25 mouse cellular contexts compared by ENCODE assay signal in genomic region chr7:112812037-112812775, GRCm38 (mm10).
DNase-seq lines count a peak whose midpoint lies in the region; ATAC-seq and TF ChIP-seq lines count a peak whose summit lies in the region.
"Had no signal": no experiment of that assay in that cellular context is flagged by ENCODE, and none has a peak within 500 bp of the region (broad histone marks: within the 10 kb centered on the region; RNA-seq: fewer than 3 reads in every experiment).

No protein-coding gene starts in this region.

- H3K36me3 ChIP-seq in kidney, adult 2 months (ENCODE audit: control insufficient read depth, insufficient read depth, low read length): no peaks in the 10 kb centered on the region
- no peaks in the 10 kb centered on the region for H3K36me3 ChIP-seq in neural tube, embryonic 12.5 days
- H3K36me3 ChIP-seq: liver, embryonic 13.5 days had no signal

- WGBS in kidney, adult 2 months: 64% methylated on average over 10 of the region's 10 CpGs
- WGBS in neural tube, embryonic 12.5 days: 67% methylated on average over 10 of the region's 10 CpGs

- H3K4me1 ChIP-seq in kidney, adult 2 months (ENCODE audit: control insufficient read depth, insufficient read depth, low read length): peaks cover 23% of the 10 kb centered on the region
- peaks cover 20% of the 10 kb centered on the region for H3K4me1 ChIP-seq in neural tube, embryonic 12.5 days
- peaks cover 12% of the 10 kb centered on the region for H3K4me1 ChIP-seq in embryonic fibroblast, embryonic 13.5 days (ENCODE audit: control insufficient read depth, insufficient read depth, low read length)
- H3K4me1 ChIP-seq: liver, embryonic 13.5 days; megakaryocyte, embryonic 14.5 days had no signal

- no peak for TF ChIP-seq CTCF in kidney, adult 2 months (conservative IDR thresholded peaks at IDR 0.05; ENCODE audit: insufficient read depth, insufficient read length, low read depth, low read length)
- TF ChIP-seq CTCF in embryonic fibroblast, embryonic 13.5 days (IDR thresholded peaks at IDR 0.05; ENCODE audit: borderline replicate concordance, insufficient read depth, low read length): no peak

- no peak overlapping the region for H3K27ac ChIP-seq in kidney, adult 2 months (ENCODE audit: insufficient read depth, low read depth, low read length)
- no peak overlapping the region for H3K27ac ChIP-seq in neural tube, embryonic 12.5 days
- 0 out of 2 replicates have a peak overlapping the region, but pooled peaks have one; percentile 81 for H3K27ac ChIP-seq in embryonic fibroblast, embryonic 13.5 days (ENCODE audit: insufficient read depth, low read length)
- H3K27ac ChIP-seq: heart, adult 2 months; heart, embryonic 13.5 days; layer of hippocampus, adult 2 months; liver, embryonic 13.5 days; stomach, postnatal 0 days had no signal

- TF ChIP-seq POLR2A in kidney, adult 2 months (IDR thresholded peaks at IDR 0.05; ENCODE audit: low read depth, low read length): no peak
- no peak for TF ChIP-seq POLR2A in embryonic fibroblast, embryonic 13.5 days (IDR thresholded peaks at IDR 0.05; ENCODE audit: low read depth, low read length)

- no peaks in the 10 kb centered on the region for H3K9me3 ChIP-seq in neural tube, embryonic 12.5 days
- H3K9me3 ChIP-seq: heart, embryonic 13.5 days; liver, embryonic 13.5 days; megakaryocyte, embryonic 14.5 days had no signal

- no peak overlapping the region for H3K9ac ChIP-seq in neural tube, embryonic 12.5 days
- H3K9ac ChIP-seq: forebrain, postnatal 0 days; heart, embryonic 13.5 days; liver, embryonic 13.5 days had no signal

- no peak overlapping the region for H3K4me2 ChIP-seq in neural tube, embryonic 12.5 days (replicated peaks)
- H3K4me2 ChIP-seq: heart, embryonic 13.5 days; liver, embryonic 13.5 days had no signal

- intact Hi-C loops in heart, postnatal 10 days (cut with DNase I): no loop called here

- peak; percentile 68 for DNase-seq in kidney, adult 2 months
- no peak for DNase-seq in kidney, postnatal 14 days
- DNase-seq in neural tube, embryonic 10.5 days (ENCODE audit: extremely low spot score, low spot score): no peak
- no peak for DNase-seq in lung, postnatal 25 days (ENCODE audit: low spot score)
- no peak for DNase-seq in heart, postnatal 10 days
- DNase-seq: adrenal gland, postnatal 14 days; cerebellum, adult 9-10 months; forebrain, postnatal 0 days; gastrocnemius, postnatal 25 days; heart, adult 2 months; kidney, adult 11 months; kidney, postnatal 10 days; layer of hippocampus, postnatal 36 days; liver, embryonic 13.5 days; lung, adult 2 months; lung, postnatal 14 days; right cerebral cortex, postnatal 14 days; thymus, adult 2 months; thymus, postnatal 4 days had no signal

- peak; percentile 17; the same call in 1 of the 2 replicates for ATAC-seq in neural tube, embryonic 12.5 days (ENCODE audit: low FRiP score, low read depth)
- ATAC-seq: forebrain, postnatal 0 days had no signal

- no peak overlapping the region for H3K4me3 ChIP-seq in kidney, adult 2 months (ENCODE audit: insufficient read depth, low read depth, low read length)
- H3K4me3 ChIP-seq in neural tube, embryonic 12.5 days: no peak overlapping the region
- H3K4me3 ChIP-seq in embryonic fibroblast, embryonic 13.5 days (ENCODE audit: insufficient read depth, low read length): no peak overlapping the region
- H3K4me3 ChIP-seq: heart, adult 2 months; heart, embryonic 13.5 days; layer of hippocampus, adult 2 months; liver, embryonic 13.5 days; megakaryocyte, embryonic 14.5 days had no signal

- no peaks in the 10 kb centered on the region for H3K27me3 ChIP-seq in kidney, adult 2 months (replicated peaks; ENCODE audit: control insufficient read depth, insufficient read depth, low read length)
- H3K27me3 ChIP-seq in neural tube, embryonic 12.5 days (replicated peaks): no peaks in the 10 kb centered on the region
- H3K27me3 ChIP-seq: heart, embryonic 13.5 days; liver, embryonic 13.5 days had no signal
